Mouse (Mus musculus) heart, postnatal 0 days (tissue): ENCODE results near the gene Bcl9l.

Source experiments
- CTCF ChIP-seq: IDR thresholded peaks from 2 replicates; pipeline ENCODE4 v1.5.1; 2016; ENCODE audit warnings: antibody characterized with exemption, control low read depth, low read depth
- EP300 ChIP-seq: IDR thresholded peaks from 2 replicates; pipeline ENCODE4 v1.6.1; 2016; ENCODE audit warnings: antibody characterized with exemption, low read depth

DNA sequence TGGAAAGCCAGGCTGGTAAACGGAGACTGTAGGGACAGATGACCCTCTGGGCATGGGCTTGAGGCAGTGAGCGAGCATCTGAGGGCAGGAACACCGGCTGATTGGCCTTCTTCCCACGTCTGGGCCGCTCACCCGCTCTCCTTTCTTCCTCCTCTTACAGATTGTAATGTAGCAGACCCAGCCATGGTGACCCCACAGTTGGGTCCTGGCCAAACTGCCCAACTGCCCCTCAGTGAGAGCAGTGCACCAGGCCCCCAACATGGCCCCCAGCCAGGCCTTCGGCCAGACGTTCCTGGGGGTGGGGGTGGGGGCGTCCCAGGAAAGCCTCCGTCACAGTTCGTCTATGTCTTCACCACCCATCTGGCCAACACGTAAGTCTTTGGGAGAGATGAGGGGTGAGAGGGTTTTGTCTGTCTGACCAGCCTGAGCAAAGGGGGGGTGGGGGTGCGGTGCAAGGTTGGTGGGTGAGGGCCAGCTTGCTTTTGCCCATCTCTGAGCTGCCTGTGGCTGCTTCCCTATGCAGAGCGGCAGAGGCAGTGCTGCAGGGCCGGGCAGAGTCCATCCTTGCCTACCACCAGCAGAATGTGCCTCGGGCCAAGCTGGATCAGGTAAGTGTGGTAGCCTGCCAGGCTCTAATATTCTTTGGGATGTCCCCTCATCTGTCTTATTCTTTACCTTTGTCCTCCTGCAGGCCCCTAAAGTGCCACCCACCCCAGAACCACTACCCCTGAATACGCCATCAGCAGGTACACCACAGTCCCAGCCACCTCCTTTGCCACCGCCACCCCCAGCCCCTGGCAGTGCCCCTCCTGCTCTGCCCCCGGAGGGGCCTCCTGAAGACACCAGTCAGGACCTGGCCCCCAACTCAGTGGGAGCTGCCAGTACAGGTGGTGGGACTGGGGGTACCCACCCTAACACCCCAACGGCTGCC lies 22.5 kb downstream of the Bcl9l start:
- TF ChIP-seq CTCF (no peak), EP300 (no peak)
